Mouse (Mus musculus) brain, embryonic 14.5 days (tissue): ENCODE measurements around the gene Gngt2.

Source experiments
- CTCF ChIP-seq: fragments of 200-500 bp; IDR thresholded peaks from 2 replicates; pipeline ENCODE4 v1.5.1; 2012; ENCODE audit warnings: inconsistent platforms, mild to moderate bottlenecking, moderate library complexity, borderline replicate concordance; ENCODE audit not compliant: insufficient read depth, insufficient read length; ENCODE audit errors: extremely low read depth
- POLR2A ChIP-seq: fragments of 200-500 bp; IDR thresholded peaks from 2 replicates; pipeline ENCODE4 v1.6.1; 2012; ENCODE audit warnings: mild to moderate bottlenecking, inconsistent platforms, borderline replicate concordance; ENCODE audit not compliant: poor library complexity, insufficient read depth, insufficient read length, severe bottlenecking; ENCODE audit errors: extremely low read depth

GRCm38 (mm10) chr11:95807884-95808283, 29.1 kb upstream of the Gngt2 start:
- no peak for TF ChIP-seq CTCF
- no peak for TF ChIP-seq POLR2A
